Mouse (Mus musculus): ENCODE results near the gene Med9.

GRCm38 (mm10) chr11:59973389-59973788 lies 25.4 kb downstream of the Med9 start:
- no peak for TF ChIP-seq CTCF (IDR thresholded peaks at IDR 0.05; ENCODE audit: low read depth)
- TF ChIP-seq EP300 (IDR thresholded peaks at IDR 0.05; ENCODE audit: low read depth): no peak

Measured in liver, embryonic 14.5 days (tissue).